Mouse (Mus musculus) embryonic fibroblast, embryonic 13.5 days (primary cell): ENCODE measurements around the gene Ssxb8. TPM values are rescaled to one million over a fixed set of nuclear protein-coding genes. Genes with fewer than 3 reads are reported as not detected.
"Not testable (repeated sequence)": the region's sequence is repeated elsewhere in the genome, so short reads cannot be mapped to it uniquely, and the experiment has no call there.

Experiments
- H3K27ac ChIP-seq: 2 replicates; pipeline ENCODE4 v1.5.1; 2012; ENCODE audit warnings: low read length, control low read depth, inconsistent platforms; ENCODE audit not compliant: insufficient read depth
- H3K4me1 ChIP-seq: 2 replicates; pipeline ENCODE4 v1.6.1; 2011; ENCODE audit warnings: low read length; ENCODE audit not compliant: control insufficient read depth, insufficient read depth
- H3K4me3 ChIP-seq: 2 replicates; pipeline ENCODE4 v1.5.1; 2011; ENCODE audit warnings: mild to moderate bottlenecking, control low read depth, low read length; ENCODE audit not compliant: insufficient read depth
- CTCF ChIP-seq: IDR thresholded peaks from 2 replicates; pipeline ENCODE4 v1.5.1; 2011; ENCODE audit warnings: mild to moderate bottlenecking, control low read depth, low read length, moderate library complexity, borderline replicate concordance; ENCODE audit not compliant: insufficient read depth
- POLR2A ChIP-seq: IDR thresholded peaks from 2 replicates; pipeline ENCODE4 v1.6.1; 2011; ENCODE audit warnings: low read depth, mild to moderate bottlenecking, control low read depth, low read length, moderate library complexity
- polyA plus RNA-seq: library from polyadenylated mRNA; stranded (reverse); fragments of >200 nt; gene quantifications from 2 replicates; pipeline ENCODE4 v1.2.4, GENCODE M21; 2011; ENCODE audit warnings: low read depth; ENCODE audit not compliant: missing spikeins, insufficient read length

Gene Ssxb8
- polyA plus RNA-seq: not detected in 2 replicates

DNA sequence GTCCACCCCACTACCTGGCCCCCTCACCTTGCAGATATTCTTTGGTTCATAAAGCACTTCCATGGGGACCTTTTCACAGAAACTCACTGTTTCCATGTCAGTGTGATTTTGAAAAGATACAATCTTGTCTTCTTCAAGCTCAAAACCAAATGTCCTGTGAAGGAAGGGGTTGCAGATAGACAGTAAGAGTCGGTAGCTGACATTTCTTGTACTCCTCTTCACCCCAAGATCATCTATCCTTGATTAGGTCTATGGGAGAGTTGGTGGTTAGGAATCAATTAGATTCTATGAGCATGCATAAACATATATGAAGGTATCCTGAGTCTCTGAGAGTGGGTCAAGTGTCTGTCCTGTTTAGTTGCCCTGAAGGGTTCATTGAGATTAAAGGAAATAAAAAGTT is at the start of gene Ssxb8:
Gene Ssxb8, minus strand, starts transcription at position 101 of the 400 bp plus-strand sequence.
- not testable (repeated sequence) for H3K27ac ChIP-seq, H3K4me1 ChIP-seq, H3K4me3 ChIP-seq

DNA sequence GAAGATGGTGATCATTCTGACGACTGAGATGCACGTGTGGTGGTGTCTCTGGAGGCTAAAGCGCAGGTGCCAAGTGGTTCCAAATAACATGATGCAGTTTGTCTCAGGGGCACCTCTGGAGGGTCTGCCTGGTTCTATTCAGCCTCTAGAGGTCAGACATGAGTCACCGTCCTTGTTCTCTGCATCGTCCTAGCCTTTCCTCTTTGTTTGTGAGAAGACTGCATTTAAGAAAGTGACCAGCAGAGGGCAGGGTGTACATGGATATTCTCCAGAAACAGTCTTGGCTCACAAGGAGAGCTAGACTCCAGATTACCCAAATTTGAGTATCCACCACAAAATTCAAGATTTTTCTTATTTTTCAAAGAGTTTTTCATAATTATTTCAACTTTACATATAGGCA is 42.3 kb upstream of the Ssxb8 start:
- TF ChIP-seq CTCF (no peak), POLR2A (no peak)
- Histone ChIP-seq H3K4me1 (no peaks in the 10 kb centered on the region), H3K27ac (no peak overlapping the region), H3K4me3 (no peak overlapping the region)

DNA sequence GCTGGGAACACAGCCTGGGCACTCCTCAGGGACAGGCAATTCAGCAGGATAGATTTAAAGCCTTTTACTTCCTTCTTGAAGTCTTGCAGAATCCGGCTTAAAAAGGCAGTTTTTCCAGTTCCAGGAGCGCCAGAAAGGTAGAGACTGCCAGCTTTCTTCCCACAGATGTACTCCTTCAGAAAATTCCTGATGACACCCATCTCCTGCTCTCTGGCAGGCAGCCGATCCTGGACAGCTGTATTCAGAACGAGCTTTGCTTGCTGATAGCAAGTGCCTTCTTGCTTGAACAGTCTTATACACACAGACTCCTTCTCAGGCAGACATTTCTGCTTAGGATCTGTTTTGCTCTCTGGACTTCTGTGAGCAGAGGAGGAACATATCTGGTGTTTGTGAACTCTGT is 27.6 kb downstream of the Ssxb8 start:
- TF ChIP-seq CTCF (no peak), POLR2A (no peak)
- H3K4me1 ChIP-seq: no peaks in the 10 kb centered on the region
- no peak overlapping the region for H3K4me3 ChIP-seq
- no peak overlapping the region for H3K27ac ChIP-seq

Other genes with a start within 250 kb of the Ssxb8 start
- gene Ssxb2, start 229.1 kb downstream of the Ssxb8 start, polyA plus RNA-seq: not detected in 2 replicates
- gene Gm14459, start 165.9 kb downstream of the Ssxb8 start, polyA plus RNA-seq: not detected in 2 replicates
- gene Ssxb6, start 142.6 kb downstream of the Ssxb8 start, polyA plus RNA-seq: not detected in 2 replicates
- gene Ssxb3, start 99.0 kb downstream of the Ssxb8 start, polyA plus RNA-seq: not detected in 2 replicates
- not detected in 2 replicates for gene Ssx9, start 57.6 kb upstream of the Ssxb8 start, polyA plus RNA-seq
- not detected in 2 replicates for gene Ssxb5, start 112.8 kb upstream of the Ssxb8 start, polyA plus RNA-seq
- gene Gm6592, start 153.2 kb upstream of the Ssxb8 start, polyA plus RNA-seq: not detected in 2 replicates
- gene Gm5751, start 183.4 kb upstream of the Ssxb8 start, polyA plus RNA-seq: not detected in 2 replicates
- gene B630019K06Rik, start 201.5 kb upstream of the Ssxb8 start, polyA plus RNA-seq: 2.7 and 4.3 TPM in 2 replicates